Mouse (Mus musculus): ENCODE data around the gene Srsf2. TPM values are rescaled to one million over a fixed set of nuclear protein-coding genes. Genes with fewer than 3 reads are reported as not detected.

The Srsf2 gene
- polyA plus RNA-seq, 2 experiments from 2014 or later, result 256 to 305 TPM

- no peak for ATAC-seq
Observed at GRCm38 (mm10) chr11:116807938-116808606, 44.8 kb downstream of the Srsf2 start.

DNA sequence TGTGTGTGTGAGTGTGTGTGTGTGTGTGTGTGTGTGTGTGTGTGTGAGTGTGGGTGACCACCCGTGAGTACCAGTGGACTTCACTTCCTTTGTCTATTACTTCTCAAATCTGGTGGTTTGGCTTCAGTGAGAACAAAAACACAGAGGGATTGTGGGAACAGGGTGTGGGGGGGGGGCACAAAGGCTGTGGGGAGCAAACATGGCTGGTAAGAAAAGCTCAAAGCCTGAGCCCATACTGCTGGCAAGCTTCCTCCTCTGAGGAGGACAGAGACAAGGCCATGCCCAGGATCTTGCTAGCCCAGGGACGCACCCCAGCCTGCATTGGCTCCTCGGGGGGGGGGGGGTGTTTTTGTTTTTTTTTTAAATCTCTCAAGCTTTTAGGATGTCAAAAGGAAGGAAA, 45.4 kb downstream of the Srsf2 start:
- no peak for ATAC-seq

- ATAC-seq, result no peak
Observed at GRCm38 (mm10) chr11:116807116-116807515, 45.8 kb downstream of the Srsf2 start.

GRCm38 (mm10) chr11:116806136-116807071, 46.5 kb downstream of the Srsf2 start:
- no peak for ATAC-seq

GRCm38 (mm10) chr11:116802709-116803108, 50.2 kb downstream of the Srsf2 start:
- no peak for ATAC-seq

GRCm38 (mm10) chr11:116801106-116801505, 51.8 kb downstream of the Srsf2 start:
- no peak for ATAC-seq

Other genes starting within 250 kb of the Srsf2 start
- 1 to 10 TPM; 4.9 to 5.0 TPM for gene Rhbdf2, start 226.1 kb downstream of the Srsf2 start, polyA plus RNA-seq (2017; shearing (Covaris generic))
- not detected for gene Prcd, start 199.6 kb downstream of the Srsf2 start, polyA plus RNA-seq (2017; shearing (Covaris generic))
- not detected for gene Cygb, start 198.8 kb downstream of the Srsf2 start, polyA plus RNA-seq (2017; shearing (Covaris generic))
- 10 to 100 TPM; 12.6 to 13.9 TPM for gene St6galnac1, start 77.6 kb downstream of the Srsf2 start, polyA plus RNA-seq (2017; shearing (Covaris generic))
- gene Mxra7, start 25.0 kb downstream of the Srsf2 start, polyA plus RNA-seq (2017; shearing (Covaris generic)), result not detected
- gene Mettl23, start 9.8 kb downstream of the Srsf2 start, polyA plus RNA-seq (2017; shearing (Covaris generic)), result 100 to 1,000 TPM; 105 to 149 TPM
- gene Jmjd6, start 9.6 kb downstream of the Srsf2 start, polyA plus RNA-seq (2017; shearing (Covaris generic)), result 10 to 100 TPM; 50.0 to 55.7 TPM
- 10 to 100 TPM; 18.9 to 21.1 TPM for gene Mfsd11, start 654 bp downstream of the Srsf2 start, polyA plus RNA-seq (2017; shearing (Covaris generic))
- not detected for gene Mgat5b, start 65.8 kb upstream of the Srsf2 start, polyA plus RNA-seq (2017; shearing (Covaris generic))